Mouse (Mus musculus) R1 (cell line): ENCODE measurements at regions not wholly inside any gene's neighbourhood (a gene's known extent, or its start where the extent isn't known, plus 50 kb on each side); places are given as distances from the start of the nearest gene placed in this dataset.

Experiments used
- DNase-seq: peaks from one replicate; pipeline ENCODE4 v3.0.0-alpha.2; 2018; ENCODE audit warnings: low read depth, low spot score

DNA sequence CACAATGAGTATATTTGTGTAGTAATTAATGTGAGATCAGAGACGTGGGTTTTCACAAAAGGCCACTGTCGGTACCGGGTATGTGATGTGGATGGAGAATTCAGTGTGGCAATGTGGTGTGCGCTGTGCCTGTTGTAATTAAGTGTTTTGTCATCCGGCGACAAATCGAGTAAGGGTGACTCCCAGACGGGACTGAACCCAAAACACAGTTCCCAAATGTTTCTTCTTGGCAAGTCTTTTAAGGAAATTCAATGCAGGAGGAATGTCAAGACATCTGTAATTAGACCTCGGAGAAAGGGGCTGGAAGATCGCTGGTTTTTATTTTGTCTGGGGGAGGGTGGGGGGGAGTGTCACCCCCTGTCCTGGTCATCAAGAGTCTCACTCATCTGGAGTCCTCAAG is 72.3 kb upstream of the Tbx3 start:
- DNase-seq = no peak

DNA sequence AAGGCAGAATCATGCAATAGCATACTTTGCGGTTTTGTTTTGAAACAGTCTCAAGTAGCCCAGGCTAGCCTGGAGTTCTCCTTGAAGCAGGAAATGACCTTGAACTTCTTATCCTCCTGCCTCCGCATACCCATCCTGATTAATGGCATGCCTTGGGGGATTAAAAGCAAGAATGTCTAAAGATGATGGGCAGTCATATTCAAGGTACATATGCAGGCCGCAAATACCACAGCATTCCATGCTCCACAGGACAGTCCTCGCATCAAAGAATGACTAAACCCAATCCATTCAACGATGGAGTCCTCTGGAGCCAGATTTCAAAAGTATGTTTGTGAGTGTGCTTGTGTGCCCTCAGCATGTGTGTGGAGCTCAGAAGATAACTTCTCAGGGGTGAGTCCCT is 69.1 kb upstream of the Tbx3 start:
- peak; percentile 56 for DNase-seq

DNA sequence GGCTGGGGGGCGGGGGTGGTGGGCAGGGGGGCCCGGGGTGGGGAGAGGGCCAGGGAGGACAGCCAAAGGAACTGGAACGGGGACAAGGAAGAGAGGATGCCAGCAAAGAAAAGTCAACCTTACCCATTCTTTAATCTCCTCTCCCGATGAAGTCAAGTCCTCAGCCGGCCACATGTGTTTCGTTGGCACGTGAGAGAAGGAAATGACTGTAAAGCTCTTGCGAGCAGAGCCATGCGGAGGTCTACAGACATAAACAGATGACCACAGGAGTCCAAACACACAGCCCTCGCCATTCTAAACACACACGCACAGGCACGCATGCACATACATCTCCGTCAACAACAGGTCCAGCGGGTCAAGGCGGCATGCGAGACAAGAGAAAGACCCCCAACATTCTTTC is 68.5 kb upstream of the Tbx3 start:
- no peak for DNase-seq

DNA sequence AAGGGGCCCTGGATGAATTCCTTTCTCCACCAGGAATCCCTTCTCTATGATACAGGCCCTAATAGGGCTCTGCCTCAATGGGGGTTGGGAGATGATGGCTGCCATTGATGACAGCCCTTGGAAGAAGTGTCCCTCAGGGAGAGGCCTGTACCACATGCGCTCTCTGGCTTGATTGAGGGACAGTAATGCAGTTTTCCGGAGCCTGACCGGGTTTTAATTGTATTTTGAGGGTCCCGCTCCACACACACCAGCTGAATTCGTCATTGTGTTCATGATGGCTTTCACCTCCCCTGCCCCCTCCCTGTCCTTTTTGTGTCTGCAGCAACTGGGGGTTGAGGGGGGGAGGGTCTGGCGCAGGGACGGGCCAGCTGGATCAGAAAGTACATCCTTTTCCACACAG is 65.0 kb upstream of the Tbx3 start:
- DNase-seq = no peak

DNA sequence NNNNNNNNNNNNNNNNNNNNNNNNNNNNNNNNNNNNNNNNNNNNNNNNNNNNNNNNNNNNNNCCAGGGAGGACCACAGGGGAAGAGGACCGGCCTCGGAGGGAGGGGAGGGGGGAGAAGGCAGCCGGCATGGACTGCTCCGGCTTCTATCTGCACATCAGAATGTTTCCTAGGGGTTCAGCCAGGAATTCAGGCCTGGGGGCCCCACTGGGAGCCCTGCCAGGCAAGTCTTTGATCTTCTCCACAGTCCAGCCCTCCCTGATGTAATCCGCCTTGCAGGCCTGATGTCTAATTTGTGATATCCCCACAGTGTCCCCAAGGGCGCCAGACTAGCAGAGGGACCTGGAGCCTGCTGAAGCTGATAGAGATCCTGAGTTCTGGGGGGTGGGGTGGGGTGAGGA is 57.1 kb upstream of the Tbx3 start:
- DNase-seq = peak; percentile 77

DNA sequence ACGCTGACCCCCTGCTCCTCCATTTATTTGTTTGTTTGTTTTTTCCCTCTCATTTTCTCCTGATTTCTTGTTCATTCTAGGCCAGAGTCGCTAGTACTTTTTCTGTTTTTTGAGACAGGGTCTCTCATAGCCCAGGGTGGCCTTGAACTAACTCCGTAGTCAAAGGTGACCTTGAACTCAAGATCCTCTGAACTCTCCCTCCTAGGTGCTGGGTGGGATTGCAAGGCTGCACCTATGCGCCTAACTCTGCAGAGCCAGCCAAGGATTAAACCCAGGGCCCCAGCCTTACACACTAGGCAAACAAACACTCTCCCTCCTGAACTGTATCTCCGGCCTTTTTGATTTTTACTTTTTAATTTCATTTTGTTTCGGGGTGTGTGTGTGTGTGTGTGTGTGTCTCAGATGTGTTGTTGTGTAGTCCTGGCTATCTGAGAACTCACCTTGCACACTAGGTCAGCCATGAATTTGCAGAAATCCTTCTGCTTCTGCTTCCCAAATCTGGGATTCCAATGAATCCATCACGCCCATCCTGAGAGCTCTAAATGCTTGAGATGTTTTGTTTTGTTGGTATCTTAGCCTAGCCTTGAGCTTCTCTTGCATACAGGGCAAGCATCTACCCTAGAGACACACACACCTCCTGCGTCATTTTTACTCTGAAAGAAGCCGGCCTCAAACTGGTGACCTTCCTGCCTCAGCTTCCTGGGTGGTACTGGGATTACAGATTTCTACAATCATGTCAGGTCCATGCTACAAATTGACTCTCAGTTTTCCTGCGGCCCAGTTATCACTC is 56.3 kb upstream of the Tbx3 start:
- DNase-seq = peak; percentile 97

DNA sequence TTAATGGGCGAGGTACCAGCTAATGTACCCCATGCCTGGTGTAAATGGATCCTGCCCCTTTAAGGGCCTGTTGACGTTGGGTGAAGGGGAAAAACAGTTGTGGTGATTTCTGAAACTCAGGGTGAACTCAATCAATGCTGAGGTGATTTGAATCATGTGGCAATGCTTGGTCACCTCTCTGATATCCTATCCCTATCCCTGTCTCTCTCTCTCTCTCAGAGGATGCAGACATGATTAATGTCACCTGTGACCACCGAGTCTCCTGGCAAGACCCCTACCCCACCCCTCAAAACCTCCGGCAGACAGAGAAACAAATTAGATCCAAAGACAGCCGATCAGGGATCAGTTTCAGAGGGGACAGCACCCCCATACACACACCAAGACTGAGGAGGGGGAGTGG is 54.8 kb upstream of the Tbx3 start:
- no peak for DNase-seq

DNA sequence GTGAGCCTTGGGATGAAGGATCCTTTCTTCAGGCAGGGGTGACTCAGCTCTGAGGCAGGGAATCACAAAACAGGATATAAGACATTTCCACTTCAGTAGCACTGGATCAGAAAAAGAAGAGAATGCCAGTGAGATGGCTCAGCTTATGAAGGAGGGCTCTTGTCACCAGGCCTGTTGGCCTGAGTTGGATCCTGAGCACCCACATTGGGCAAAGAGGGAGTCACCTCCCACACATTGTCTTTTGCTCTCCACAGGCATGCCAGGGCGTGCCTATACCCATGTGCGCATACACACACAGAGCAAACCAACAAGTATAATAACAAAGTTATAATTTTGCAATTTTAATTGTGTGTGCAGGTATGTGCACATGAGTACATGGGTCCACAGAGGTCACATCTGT is 52.6 kb upstream of the Tbx3 start:
- no peak for DNase-seq

DNA sequence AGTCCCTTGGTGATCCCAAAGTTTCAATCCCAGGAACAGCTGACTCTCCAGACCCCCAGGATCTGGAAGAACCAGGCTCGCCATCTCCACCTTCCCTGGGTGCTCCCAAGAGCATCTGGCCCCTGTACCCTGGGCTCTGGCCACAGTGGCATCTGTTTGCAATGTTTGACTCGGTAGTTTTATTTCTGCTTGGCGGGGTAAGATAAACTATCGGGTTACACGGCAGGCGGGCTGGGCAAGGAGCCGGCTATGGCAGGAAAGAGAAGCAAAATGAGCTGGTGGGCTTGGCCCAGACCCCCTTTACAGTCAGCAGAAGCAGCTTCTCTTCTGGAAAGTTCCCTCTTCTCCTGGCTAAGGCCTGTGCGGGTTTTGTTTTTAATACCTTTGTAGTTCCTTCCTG is 50.6 kb upstream of the Tbx3 start:
- DNase-seq = no peak
